Mouse (Mus musculus) G1E (cell line): ENCODE results near the gene Npffr2. TPM values are rescaled to one million over a fixed set of nuclear protein-coding genes. Genes with fewer than 3 reads are reported as not detected.

Experiments
- ATAC-seq: 2 replicates; pipeline ENCODE4 v1.8.0; 2016; ENCODE audit warnings: mild to moderate bottlenecking; ENCODE audit not compliant: insufficient number of reproducible peaks, poor library complexity, low FRiP score, severe bottlenecking; ENCODE audit errors: extremely low read depth
- DNase-seq: peaks from one replicate; pipeline ENCODE4 v3.0.0; 2012; ENCODE audit warnings: low spot score
- H3K27me3 ChIP-seq: 2 replicates; pipeline ENCODE4 v1.6.1; 2012; ENCODE audit warnings: mild to moderate bottlenecking, low read length, inconsistent platforms; ENCODE audit not compliant: insufficient read depth
- H3K36me3 ChIP-seq: replicated peaks from 2 replicates; pipeline ENCODE3; 2012; ENCODE audit warnings: mild to moderate bottlenecking, inconsistent platforms
- H3K4me1 ChIP-seq: 2 replicates; pipeline ENCODE4 v1.6.1; 2012; ENCODE audit warnings: low read depth, low read length, inconsistent platforms, mixed read lengths; ENCODE audit not compliant: insufficient read depth
- H3K4me3 ChIP-seq: 2 replicates; pipeline ENCODE4 v1.5.1; 2012; ENCODE audit warnings: low read depth, mild to moderate bottlenecking, inconsistent platforms, low read length, moderate library complexity, mixed read lengths
- H3K9me3 ChIP-seq: replicated peaks from 2 replicates; pipeline ENCODE4 v1.6.1; 2012; ENCODE audit warnings: inconsistent platforms
- CTCF ChIP-seq: IDR thresholded peaks from 2 replicates; pipeline ENCODE4 v1.5.1; 2012; ENCODE audit warnings: low read depth, low read length, inconsistent platforms, mixed read lengths
- GATA1 ChIP-seq: IDR thresholded peaks from 2 replicates; pipeline ENCODE4 v1.6.1; 2012; ENCODE audit warnings: borderline replicate concordance, low read length, inconsistent platforms, mixed read lengths
- GATA2 ChIP-seq: IDR thresholded peaks from 2 replicates; pipeline ENCODE4 v1.6.1; 2012; ENCODE audit warnings: low read depth, low read length, inconsistent platforms, borderline replicate concordance
- POLR2AphosphoS5 ChIP-seq: IDR thresholded peaks from 2 replicates; pipeline ENCODE4 v1.6.1; 2012; ENCODE audit warnings: low read depth, low read length, inconsistent platforms; ENCODE audit not compliant: insufficient replicate concordance
- TAL1 ChIP-seq: conservative IDR thresholded peaks from 2 replicates; pipeline ENCODE4 v1.6.1; 2012; ENCODE audit warnings: low read depth, low read length, inconsistent platforms, mixed read lengths
- polyA plus RNA-seq: library from polyadenylated mRNA; stranded (reverse); fragments of >175 nt; gene quantifications from 2 replicates; pipeline ENCODE4 v1.2.3, GENCODE M21; 2012
- total RNA-seq, 2 experiments: library from RNA; stranded (forward) in 1 of 2; stranded (reverse) in 1 of 2; fragments of 200-1000 nt in 1 of 2; fragments of >200 nt in 1 of 2; fragmentation: Nextera tagmentation in 1 of 2; gene quantifications; 2 replicates each; pipeline ENCODE4 v1.2.3; 2014 to 2017

The Npffr2 gene
- not detected in 2 replicates for total RNA-seq (2014; fragmentation: Nextera tagmentation)
- 0.06 and 0.27 TPM in 2 replicates for total RNA-seq (2017)
- polyA plus RNA-seq = not detected in 2 replicates

- no peaks in the 10 kb centered on the region for H3K36me3 ChIP-seq
- H3K4me1 ChIP-seq = no peaks in the 10 kb centered on the region
- no peak within 1 kb of the TSS for H3K4me3 ChIP-seq
- no peak for ATAC-seq
- TF ChIP-seq GATA1 (no peak), CTCF (no peak), POLR2AphosphoS5 (no peak), GATA2 (no peak), TAL1 (no peak)
- DNase-seq = no peak
- H3K27me3 ChIP-seq = no peaks in the 10 kb centered on the region
- H3K9me3 ChIP-seq = peaks cover 30% of the 10 kb centered on the region
Measured at GRCm38 (mm10) chr5:89526878-89527578, at the start of gene Npffr2. TSS of gene Npffr2 (plus strand) at chr5:89527429.

GRCm38 (mm10) chr5:89492560-89492959 is 34.7 kb upstream of the Npffr2 start:
- Histone ChIP-seq H3K27me3 (no peaks in the 10 kb centered on the region), H3K4me1 (no peaks in the 10 kb centered on the region), H3K36me3 (no peaks in the 10 kb centered on the region), H3K9me3 (peaks cover 5% of the 10 kb centered on the region; the same call in 1 of the 2 replicates), H3K4me3 (no peak overlapping the region)
- ATAC-seq (no peak), DNase-seq (no peak)
- TF ChIP-seq TAL1 = no peak
- TF ChIP-seq GATA2 = no peak
- TF ChIP-seq POLR2AphosphoS5 = no peak
- TF ChIP-seq CTCF = no peak
- no peak for TF ChIP-seq GATA1

GRCm38 (mm10) chr5:89500182-89500581 is 27.0 kb upstream of the Npffr2 start:
- no peak for DNase-seq

GRCm38 (mm10) chr5:89518641-89519040 is 8.6 kb upstream of the Npffr2 start:
- H3K4me1 ChIP-seq = no peaks in the 10 kb centered on the region
- ATAC-seq = no peak
- no peak overlapping the region for H3K4me3 ChIP-seq
- H3K27me3 ChIP-seq = no peaks in the 10 kb centered on the region
- DNase-seq = no peak
- no peak for TF ChIP-seq POLR2AphosphoS5
- no peak for TF ChIP-seq CTCF
- TF ChIP-seq GATA2 = no peak
- TF ChIP-seq TAL1 = no peak
- TF ChIP-seq GATA1 = no peak
- H3K36me3 ChIP-seq = no peaks in the 10 kb centered on the region
- H3K9me3 ChIP-seq = peaks cover 17% of the 10 kb centered on the region

More at GRCm38 (mm10) chr5:89500182-89500581, 27.0 kb upstream of the Npffr2 start:
- Histone ChIP-seq H3K4me3 (no peak overlapping the region), H3K27me3 (no peaks in the 10 kb centered on the region), H3K9me3 (peaks cover 12% of the 10 kb centered on the region), H3K4me1 (no peaks in the 10 kb centered on the region), H3K36me3 (no peaks in the 10 kb centered on the region)
- TF ChIP-seq CTCF = no peak
- TF ChIP-seq GATA1 = no peak
- no peak for TF ChIP-seq GATA2
- TF ChIP-seq TAL1 = no peak
- no peak for TF ChIP-seq POLR2AphosphoS5
- no peak for ATAC-seq

GRCm38 (mm10) chr5:89526181-89526778 is 949 bp upstream of the Npffr2 start:
- DNase-seq (no peak), ATAC-seq (no peak)
- no peaks in the 10 kb centered on the region for H3K4me1 ChIP-seq
- no peaks in the 10 kb centered on the region for H3K36me3 ChIP-seq
- no peak for TF ChIP-seq GATA2
- TF ChIP-seq POLR2AphosphoS5 = no peak
- no peak overlapping the region for H3K4me3 ChIP-seq
- H3K27me3 ChIP-seq = no peaks in the 10 kb centered on the region
- H3K9me3 ChIP-seq = peaks cover 30% of the 10 kb centered on the region

GRCm38 (mm10) chr5:89528951-89529350 is 1.7 kb downstream of the Npffr2 start:
- Histone ChIP-seq H3K27me3 (no peaks in the 10 kb centered on the region), H3K4me1 (no peaks in the 10 kb centered on the region), H3K9me3 (peaks cover 25% of the 10 kb centered on the region), H3K36me3 (no peaks in the 10 kb centered on the region), H3K4me3 (no peak overlapping the region)
- ATAC-seq = no peak
- TF ChIP-seq GATA2 (no peak), TAL1 (no peak), CTCF (no peak), POLR2AphosphoS5 (no peak), GATA1 (no peak)
- DNase-seq = no peak
